Mouse (Mus musculus) thymus, adult 18-20 months (tissue): Measurements from ENCODE around the gene Nmbr.
A peak's percentile ranks its signal among the peaks of the same experiment; 100 is the strongest.

Experiments
- DNase-seq, 2 experiments: peaks; one replicate each; pipeline ENCODE4 v3.0.0; 2022; ENCODE audit warnings: mixed read lengths in 2 of 2

The Nmbr gene

DNA sequence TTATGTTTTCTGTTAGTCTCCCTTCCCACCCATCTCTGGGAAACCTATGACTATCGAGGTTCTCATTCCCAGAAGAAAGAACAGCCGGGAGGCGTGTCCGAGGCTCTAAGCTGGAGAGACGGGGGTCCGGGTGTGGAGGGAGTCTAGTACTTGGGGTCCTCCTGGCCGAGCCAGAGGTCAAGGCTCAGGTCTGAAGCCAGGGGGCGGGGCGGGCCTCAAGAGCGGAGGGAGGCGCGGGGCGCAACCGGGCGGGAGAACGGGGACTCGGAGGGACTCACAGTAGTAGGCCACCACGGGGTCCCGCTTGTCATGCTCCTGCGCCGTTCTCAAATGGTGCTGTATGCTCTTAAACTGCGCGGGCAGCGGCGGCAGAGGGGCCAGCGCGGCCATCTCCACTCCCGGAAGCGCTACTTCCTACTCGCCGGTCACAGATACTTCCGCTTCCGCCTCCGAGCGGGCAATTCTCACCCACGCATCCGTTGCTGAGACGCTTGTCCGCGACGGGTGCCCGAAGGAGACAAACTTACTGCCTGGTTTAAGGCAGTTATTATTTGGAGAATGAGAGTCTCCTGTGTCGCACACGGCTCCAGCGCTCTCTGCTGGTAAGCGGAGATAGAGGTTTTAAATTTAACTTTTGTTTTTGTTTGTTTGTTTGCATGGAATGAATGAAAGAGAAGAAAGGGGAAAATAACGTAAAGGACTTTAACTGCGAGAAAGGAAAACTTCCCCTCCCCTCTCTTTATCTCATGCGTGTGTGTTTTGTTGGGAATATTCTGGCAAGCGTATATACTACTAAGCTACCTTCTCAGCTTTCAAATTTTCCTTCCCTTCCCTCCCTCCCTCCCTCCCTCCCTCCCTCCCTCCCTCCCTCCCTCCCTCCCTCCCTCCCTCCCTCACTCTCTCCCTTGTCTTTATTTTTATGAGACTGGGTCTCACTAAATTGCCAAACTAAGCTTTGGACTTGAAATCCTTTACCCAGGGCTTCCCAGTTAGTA, at the start of gene Nmbr, which contains the start of gene Vta1:
Gene Nmbr, plus strand, starts transcription at position 520 of the 995 bp plus-strand sequence.
Gene Vta1, minus strand, starts transcription at position 489 of the 995 bp plus-strand sequence.
- DNase-seq = peak; percentile 94 to 98

- DNase-seq = no peak
Measured at GRCm38 (mm10) chr10:14660875-14661274, 44.5 kb upstream of the Nmbr start.

DNA sequence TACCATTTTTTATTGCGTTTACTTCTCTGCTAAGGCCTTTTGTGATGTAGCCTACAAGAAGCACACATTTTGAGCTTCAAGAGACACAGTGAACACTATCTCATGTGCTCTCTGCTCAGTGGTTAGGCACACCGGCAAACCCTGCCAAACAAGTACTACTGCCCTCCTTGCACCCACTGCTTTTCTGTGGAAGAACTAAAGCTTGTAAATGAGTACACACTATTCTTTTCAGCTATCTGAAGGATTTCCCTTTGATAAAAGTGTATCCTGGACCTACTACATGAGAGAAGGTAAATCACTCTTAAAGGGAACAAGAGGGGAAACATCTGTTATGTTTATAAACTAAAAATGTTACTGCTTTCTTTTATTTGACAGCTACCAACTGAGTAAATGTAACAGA, 39.2 kb upstream of the Nmbr start:
- no peak for DNase-seq

DNA sequence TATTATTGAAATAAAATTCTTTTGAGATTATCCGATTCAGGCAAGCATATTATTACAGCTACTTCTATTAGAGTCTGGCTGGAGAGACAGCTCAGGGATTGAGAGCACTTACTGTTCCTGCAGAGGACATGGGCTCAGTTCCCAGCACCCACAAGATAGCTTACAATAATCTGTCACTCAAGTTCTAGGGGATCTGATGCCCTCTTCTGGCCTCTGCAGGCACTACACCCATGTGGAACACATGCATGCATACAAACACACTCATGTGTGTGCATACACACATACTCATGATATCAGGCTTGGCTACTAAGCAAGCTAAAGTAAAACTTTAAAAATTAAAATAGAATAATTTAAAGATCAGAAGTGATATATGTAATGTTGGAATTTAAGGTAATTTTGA, 19.7 kb upstream of the Nmbr start:
- DNase-seq = no peak

DNA sequence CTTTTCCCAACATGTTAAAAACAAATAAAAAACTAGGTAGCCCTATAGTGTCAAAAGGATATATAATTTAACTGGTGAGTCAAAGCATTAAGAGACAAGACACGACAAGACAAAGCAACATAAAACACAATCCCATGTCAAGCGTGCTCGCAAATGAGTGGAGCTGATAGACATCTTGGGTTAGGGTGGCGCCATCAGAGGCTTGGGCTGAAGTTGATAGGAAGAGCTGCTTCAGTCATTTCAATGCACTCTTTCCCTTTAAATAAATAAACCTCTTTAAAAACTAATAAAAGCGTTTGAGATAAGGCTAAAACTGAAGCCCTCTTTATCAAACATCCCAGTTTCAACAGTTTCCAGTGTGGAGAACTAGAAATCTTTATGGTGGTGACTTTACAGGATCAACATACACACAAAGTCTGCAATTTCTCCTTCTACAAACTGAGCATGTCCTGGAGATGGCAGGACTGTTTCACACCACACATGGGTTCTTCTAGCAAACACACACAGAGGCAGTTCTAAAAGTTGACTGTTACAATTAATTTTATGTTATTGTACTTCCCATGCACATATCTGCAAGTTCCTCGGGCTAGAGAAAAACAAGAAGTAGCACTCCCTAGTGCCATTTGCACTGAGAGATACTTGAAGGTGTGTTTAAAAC, 16.5 kb upstream of the Nmbr start:
- no peak for DNase-seq

- no peak for DNase-seq
Measured at GRCm38 (mm10) chr10:14690349-14690748, 15.0 kb upstream of the Nmbr start.

GRCm38 (mm10) chr10:14703239-14703638, 2.2 kb upstream of the Nmbr start:
- DNase-seq = no peak

GRCm38 (mm10) chr10:14703830-14704420, 1.5 kb upstream of the Nmbr start:
- no peak for DNase-seq

DNA sequence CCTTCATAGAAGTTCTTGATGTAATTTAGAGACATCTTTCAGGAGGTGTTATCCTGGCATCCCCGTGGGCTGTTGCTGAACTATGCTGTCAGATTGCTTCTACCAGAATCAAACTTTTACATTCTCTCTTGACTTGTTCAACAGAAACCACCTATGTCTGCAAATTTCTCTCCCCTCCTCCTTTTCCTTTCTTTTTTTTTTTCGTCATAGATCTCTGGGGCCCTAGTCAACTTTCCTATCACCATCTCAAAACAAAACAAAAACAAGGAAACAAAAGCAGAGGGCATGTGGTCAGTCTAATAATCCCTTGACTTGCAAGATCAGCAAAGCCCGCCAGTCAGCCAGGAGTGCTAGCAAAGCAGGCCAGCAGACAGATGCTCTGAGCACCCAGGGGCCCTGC, 12.7 kb downstream of the Nmbr start, which contains the start of gene Gje1:
Gene Gje1, minus strand, starts transcription at position 101 of the 400 bp plus-strand sequence.
- no peak for DNase-seq

DNA sequence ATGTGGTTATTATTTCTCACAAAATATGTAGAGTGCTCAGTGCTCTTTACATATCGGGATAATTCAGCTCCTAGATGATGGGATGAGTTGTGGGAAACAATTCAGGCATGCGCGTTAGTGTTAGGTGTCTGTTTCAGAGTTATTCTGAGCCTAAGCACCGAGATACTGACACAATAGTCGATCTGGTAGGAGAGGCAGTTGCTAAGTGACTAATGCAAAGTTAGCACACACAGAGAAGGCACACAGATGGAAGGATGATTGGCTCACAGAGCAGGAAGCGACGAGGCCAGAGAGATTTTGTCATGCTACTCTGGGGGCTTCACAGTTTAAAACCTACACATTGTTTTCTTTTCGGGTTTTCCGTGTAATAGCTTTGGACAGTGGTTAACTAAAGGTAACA, 20.3 kb downstream of the Nmbr start:
- no peak for DNase-seq

GRCm38 (mm10) chr10:14734285-14734684, 28.9 kb downstream of the Nmbr start:
- DNase-seq = no peak

GRCm38 (mm10) chr10:14759665-14760558, 54.5 kb downstream of the Nmbr start:
- DNase-seq = no peak

DNA sequence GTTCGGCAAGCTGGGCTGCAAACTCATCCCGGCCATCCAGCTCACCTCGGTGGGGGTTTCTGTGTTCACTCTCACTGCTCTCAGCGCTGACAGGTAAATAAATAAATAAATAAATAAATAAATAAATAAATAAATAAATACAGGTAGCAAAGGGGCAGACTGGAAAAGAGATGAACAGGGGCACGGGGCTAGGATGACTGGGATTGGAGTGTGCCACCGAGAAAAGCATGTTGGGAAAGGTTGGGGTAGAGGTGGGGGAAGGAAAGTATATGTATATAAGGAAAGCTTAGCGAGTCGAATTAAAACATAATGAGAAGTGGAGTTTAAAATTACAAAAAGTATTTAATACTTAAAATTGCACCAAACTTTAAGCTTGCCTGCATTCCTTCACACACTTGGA, 55.2 kb downstream of the Nmbr start:
- no peak for DNase-seq

GRCm38 (mm10) chr10:14770227-14770910, 65.0 kb downstream of the Nmbr start:
- DNase-seq = no peak

GRCm38 (mm10) chr10:14774499-14774898, 69.1 kb downstream of the Nmbr start:
- no peak for DNase-seq

DNA sequence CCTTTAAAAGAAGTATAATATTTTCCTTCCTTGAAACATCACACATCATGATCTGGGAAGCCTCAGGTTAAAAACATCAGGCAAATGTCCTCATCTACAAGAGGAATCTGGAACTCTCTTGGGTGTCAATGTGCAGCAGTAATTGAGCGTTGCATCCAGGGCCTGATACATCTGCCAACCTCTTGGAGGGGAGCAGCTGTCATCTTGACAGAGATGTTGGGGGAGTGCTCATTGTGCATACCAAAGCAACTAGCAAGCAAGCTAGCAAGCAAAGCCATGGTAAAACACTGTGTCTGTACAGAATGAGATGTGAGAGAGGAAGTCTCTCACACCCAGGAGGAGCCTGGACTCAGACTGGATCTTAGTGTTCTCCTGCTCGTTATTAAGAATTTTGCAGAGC, 84.6 kb downstream of the Nmbr start:
- DNase-seq = no peak

DNA sequence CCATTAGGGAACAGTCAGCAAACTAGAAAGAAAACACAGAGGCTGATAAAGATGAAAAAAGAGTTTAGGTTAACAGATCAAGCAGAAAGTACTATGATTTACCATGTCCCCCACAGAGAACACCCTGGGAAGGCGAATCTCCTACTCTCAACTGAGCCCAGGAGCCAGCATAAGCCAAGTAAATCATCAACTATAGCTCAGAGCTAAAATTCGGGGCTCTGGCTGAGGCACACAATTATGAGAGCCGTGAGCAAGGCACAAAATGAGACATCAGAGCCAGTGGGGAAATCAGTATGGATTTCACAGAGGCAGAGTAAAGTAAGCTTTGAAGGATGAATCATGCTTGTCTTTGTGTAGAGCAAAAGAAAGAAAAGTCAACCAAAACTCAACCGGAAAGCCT, 111.6 kb downstream of the Nmbr start:
- DNase-seq = no peak
